In the genomic region with DNA sequence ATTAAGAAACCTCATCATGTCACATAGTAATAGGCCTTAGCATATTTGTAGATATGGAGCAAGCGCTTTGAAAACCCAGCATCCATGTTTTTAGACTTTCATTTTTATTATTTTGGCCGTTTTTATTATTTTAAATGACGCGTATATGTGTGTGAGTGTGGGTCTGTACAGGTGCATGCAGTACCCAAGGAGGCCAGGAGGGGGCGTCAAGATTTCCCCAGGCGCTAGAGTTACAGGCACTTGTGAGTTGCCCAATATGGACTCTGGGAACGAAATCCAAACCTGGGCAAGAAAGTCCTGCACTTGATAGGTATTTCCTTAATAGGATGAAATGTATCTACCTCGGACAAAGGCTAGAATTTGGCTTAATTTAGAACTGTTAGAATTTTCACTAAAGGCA, we compare ENCODE assay signal across 1 mouse cellular context.
TF ChIP-seq lines count a peak whose summit lies in the region.

No protein-coding gene starts in this region.

TF ChIP-seq in CH12.LX, 34 proteins besides CTCF, POLR2A, EP300 and RAD21:
- TF ChIP-seq JUND (conservative IDR thresholded peaks at IDR 0.05; ENCODE audit: low read depth, low read length) (no peak), NELFE (IDR thresholded peaks at IDR 0.05; ENCODE audit: low read depth, low read length) (no peak), POLR2AphosphoS2 (IDR thresholded peaks at IDR 0.05; ENCODE audit: low read depth, low read length) (no peak), HCFC1 (IDR thresholded peaks at IDR 0.05; ENCODE audit: low read depth, low read length) (no peak), ZC3H11A (IDR thresholded peaks at IDR 0.05; ENCODE audit: low read depth, low read length) (no peak), USF2 (conservative IDR thresholded peaks at IDR 0.05; ENCODE audit: low read depth, low read length) (no peak), ZNF384 (IDR thresholded peaks at IDR 0.05; ENCODE audit: low read depth, low read length) (no peak), TCF12 (IDR thresholded peaks at IDR 0.05; ENCODE audit: low read depth, low read length) (no peak), RCOR1 (conservative IDR thresholded peaks at IDR 0.05; ENCODE audit: low read depth, low read length) (no peak), MAZ (IDR thresholded peaks at IDR 0.05; ENCODE audit: low read depth, low read length) (no peak), KAT2A (IDR thresholded peaks at IDR 0.05; ENCODE audit: insufficient replicate concordance, low read length) (no peak), TBP (conservative IDR thresholded peaks at IDR 0.05; ENCODE audit: low read depth, low read length) (no peak), MAX (IDR thresholded peaks at IDR 0.05; ENCODE audit: low read length) (no peak), E2F4 (IDR thresholded peaks at IDR 0.05; ENCODE audit: insufficient replicate concordance, low read depth, low read length) (no peak), SMC3 (IDR thresholded peaks at IDR 0.05; ENCODE audit: low read depth, low read length) (no peak), GABPA (IDR thresholded peaks at IDR 0.05; ENCODE audit: insufficient replicate concordance, low read depth, low read length) (no peak), ELF1 (IDR thresholded peaks at IDR 0.05; ENCODE audit: low read depth, low read length) (no peak), PAX5 (IDR thresholded peaks at IDR 0.05; ENCODE audit: low read length) (no peak), MAFK (IDR thresholded peaks at IDR 0.05; ENCODE audit: insufficient replicate concordance, low read length) (no peak)
